Mouse (Mus musculus): ENCODE measurements around the gene Raf1. TPM values are rescaled to one million over a fixed set of nuclear protein-coding genes. Genes with fewer than 3 reads are reported as not detected.

Gene Raf1
- total and polyA plus RNA-seq, 3 experiments = 103 to 145 (median 109) TPM

- Histone ChIP-seq H3K36me3 (ENCODE audit: control insufficient read depth, insufficient read depth, low read length) (no peaks in the 10 kb centered on the region), H3K79me2 (replicated peaks; ENCODE audit: control insufficient read depth, insufficient read depth, low read length) (no peaks in the 10 kb centered on the region), H3K4me3 (no peak overlapping the region), H3K27ac (no peak overlapping the region), H3K27me3 (ENCODE audit: control insufficient read depth, insufficient read depth, low read length) (no peaks in the 10 kb centered on the region), H3K4me1 (ENCODE audit: control insufficient read depth, insufficient read depth, low read length) (peaks cover under 1% of the 10 kb centered on the region; the same call in 1 of the 2 replicates), H3K9ac (ENCODE audit: low read depth, low read length) (no peak overlapping the region)
- intact Hi-C loops (cut with DNase I) = no loop called here
- TF ChIP-seq POLR2A (IDR thresholded peaks at IDR 0.05; ENCODE audit: insufficient read depth, low read depth, low read length) (no peak), EP300 (IDR thresholded peaks at IDR 0.05; ENCODE audit: insufficient read depth, low read depth, low read length) (no peak), CTCF (IDR thresholded peaks at IDR 0.05) (no peak)
- 42% methylated on average over 5 of the region's 5 CpGs for WGBS
- DNase-seq = no peak
Observed at GRCm38 (mm10) chr6:115702901-115703300, 26.5 kb upstream of the Raf1 start.

GRCm38 (mm10) chr6:115701302-115701701 is 24.9 kb upstream of the Raf1 start:
- H3K27ac ChIP-seq = no peak overlapping the region
- no peak overlapping the region for H3K4me3 ChIP-seq
- 66% methylated on average over 11 of the region's 11 CpGs for WGBS
- peaks cover 2% of the 10 kb centered on the region for H3K4me1 ChIP-seq (ENCODE audit: control insufficient read depth, insufficient read depth, low read length)
- H3K36me3 ChIP-seq (ENCODE audit: control insufficient read depth, insufficient read depth, low read length) = no peaks in the 10 kb centered on the region
- H3K79me2 ChIP-seq (replicated peaks; ENCODE audit: control insufficient read depth, insufficient read depth, low read length) = no peaks in the 10 kb centered on the region
- no peaks in the 10 kb centered on the region for H3K27me3 ChIP-seq (ENCODE audit: control insufficient read depth, insufficient read depth, low read length)
- no peak for DNase-seq
- H3K9ac ChIP-seq (ENCODE audit: low read depth, low read length) = no peak overlapping the region
- intact Hi-C loops (cut with DNase I) = no loop called here
- TF ChIP-seq EP300 (IDR thresholded peaks at IDR 0.05; ENCODE audit: insufficient read depth, low read depth, low read length) (no peak), CTCF (IDR thresholded peaks at IDR 0.05) (peak; percentile 42)

GRCm38 (mm10) chr6:115700778-115701177 is 24.3 kb upstream of the Raf1 start:
- Histone ChIP-seq H3K27me3 (ENCODE audit: control insufficient read depth, insufficient read depth, low read length) (no peaks in the 10 kb centered on the region), H3K4me1 (ENCODE audit: control insufficient read depth, insufficient read depth, low read length) (peaks cover 2% of the 10 kb centered on the region), H3K79me2 (replicated peaks; ENCODE audit: control insufficient read depth, insufficient read depth, low read length) (no peaks in the 10 kb centered on the region), H3K36me3 (ENCODE audit: control insufficient read depth, insufficient read depth, low read length) (no peaks in the 10 kb centered on the region), H3K9ac (ENCODE audit: low read depth, low read length) (no peak overlapping the region), H3K27ac (no peak overlapping the region), H3K4me3 (no peak overlapping the region)
- TF ChIP-seq CTCF (IDR thresholded peaks at IDR 0.05) = no peak
- no peak for TF ChIP-seq POLR2A (IDR thresholded peaks at IDR 0.05; ENCODE audit: insufficient read depth, low read depth, low read length)
- TF ChIP-seq EP300 (IDR thresholded peaks at IDR 0.05; ENCODE audit: insufficient read depth, low read depth, low read length) = no peak
- DNase-seq = no peak
- intact Hi-C loops (cut with DNase I) = no loop called here
- 97% methylated on average over 1 of the region's 1 CpGs for WGBS

- DNase-seq = no peak
- TF ChIP-seq EP300 (IDR thresholded peaks at IDR 0.05; ENCODE audit: insufficient read depth, low read depth, low read length) = no peak
- peak; percentile 64 for TF ChIP-seq CTCF (IDR thresholded peaks at IDR 0.05)
- Histone ChIP-seq H3K79me2 (replicated peaks; ENCODE audit: control insufficient read depth, insufficient read depth, low read length) (no peaks in the 10 kb centered on the region), H3K27ac (no peak overlapping the region), H3K27me3 (ENCODE audit: control insufficient read depth, insufficient read depth, low read length) (no peaks in the 10 kb centered on the region), H3K4me3 (no peak overlapping the region), H3K9ac (ENCODE audit: low read depth, low read length) (no peak overlapping the region), H3K4me1 (ENCODE audit: control insufficient read depth, insufficient read depth, low read length) (peaks cover 7% of the 10 kb centered on the region), H3K36me3 (ENCODE audit: control insufficient read depth, insufficient read depth, low read length) (no peaks in the 10 kb centered on the region)
- intact Hi-C loops (cut with DNase I) = loop anchor here (2.0 to 5.0 kb wide), 2 partner anchors 18 to 74 kb away; partner anchors contain the start of gene Cand2
- WGBS = 81% methylated on average over 4 of the region's 4 CpGs
Observed at GRCm38 (mm10) chr6:115698699-115699098, 22.3 kb upstream of the Raf1 start.

GRCm38 (mm10) chr6:115697739-115698558 is 21.5 kb upstream of the Raf1 start:
- DNase-seq = peak; percentile 34 to 53
- peaks cover 7% of the 10 kb centered on the region for H3K4me1 ChIP-seq (ENCODE audit: control insufficient read depth, insufficient read depth, low read length)
- H3K27me3 ChIP-seq (ENCODE audit: control insufficient read depth, insufficient read depth, low read length) = no peaks in the 10 kb centered on the region
- peak overlapping the region; percentile 44 for H3K27ac ChIP-seq
- H3K4me3 ChIP-seq = no peak overlapping the region
- no peaks in the 10 kb centered on the region for H3K79me2 ChIP-seq (replicated peaks; ENCODE audit: control insufficient read depth, insufficient read depth, low read length)
- TF ChIP-seq EP300 (IDR thresholded peaks at IDR 0.05; ENCODE audit: insufficient read depth, low read depth, low read length) (no peak), CTCF (IDR thresholded peaks at IDR 0.05) (no peak), POLR2A (IDR thresholded peaks at IDR 0.05; ENCODE audit: insufficient read depth, low read depth, low read length) (no peak)
- no peaks in the 10 kb centered on the region for H3K36me3 ChIP-seq (ENCODE audit: control insufficient read depth, insufficient read depth, low read length)
- intact Hi-C loops (cut with DNase I) = loop anchor here (2.0 to 5.0 kb wide), 2 partner anchors 19 to 74 kb away; partner anchors contain the start of gene Cand2
- H3K9ac ChIP-seq (ENCODE audit: low read depth, low read length) = no peak overlapping the region
- WGBS = 39% methylated on average over 17 of the region's 17 CpGs

- Histone ChIP-seq H3K4me3 (no peak overlapping the region), H3K9ac (ENCODE audit: low read depth, low read length) (no peak overlapping the region), H3K79me2 (replicated peaks; ENCODE audit: control insufficient read depth, insufficient read depth, low read length) (no peaks in the 10 kb centered on the region), H3K4me1 (ENCODE audit: control insufficient read depth, insufficient read depth, low read length) (peaks cover 8% of the 10 kb centered on the region), H3K36me3 (ENCODE audit: control insufficient read depth, insufficient read depth, low read length) (no peaks in the 10 kb centered on the region), H3K27ac (peak overlapping the region; percentile 94; the same call in 1 of the 2 replicates), H3K27me3 (ENCODE audit: control insufficient read depth, insufficient read depth, low read length) (no peaks in the 10 kb centered on the region)
- 92% methylated on average over 7 of the region's 7 CpGs for WGBS
- intact Hi-C loops (cut with DNase I) = loop anchor here (5.0 kb wide), 1 partner anchor 76 kb away; the partner anchor contains the start of gene Cand2
- DNase-seq = no peak
- TF ChIP-seq EP300 (IDR thresholded peaks at IDR 0.05; ENCODE audit: insufficient read depth, low read depth, low read length) = no peak
- TF ChIP-seq CTCF (IDR thresholded peaks at IDR 0.05) = peak; percentile 19; the same call in 1 of the 2 replicates
Observed at GRCm38 (mm10) chr6:115696707-115697215, 20.3 kb upstream of the Raf1 start.
